Mouse (Mus musculus): Measurements from ENCODE around the gene Bmpr1a. TPM values are rescaled to one million over a fixed set of nuclear protein-coding genes. Genes with fewer than 3 reads are reported as not detected.
A peak's percentile ranks its signal among the peaks of the same experiment; 100 is the strongest.

Bmpr1a gene
- polyA plus RNA-seq, 1 experiment from 2014 or later, result 27.8 TPM

DNA sequence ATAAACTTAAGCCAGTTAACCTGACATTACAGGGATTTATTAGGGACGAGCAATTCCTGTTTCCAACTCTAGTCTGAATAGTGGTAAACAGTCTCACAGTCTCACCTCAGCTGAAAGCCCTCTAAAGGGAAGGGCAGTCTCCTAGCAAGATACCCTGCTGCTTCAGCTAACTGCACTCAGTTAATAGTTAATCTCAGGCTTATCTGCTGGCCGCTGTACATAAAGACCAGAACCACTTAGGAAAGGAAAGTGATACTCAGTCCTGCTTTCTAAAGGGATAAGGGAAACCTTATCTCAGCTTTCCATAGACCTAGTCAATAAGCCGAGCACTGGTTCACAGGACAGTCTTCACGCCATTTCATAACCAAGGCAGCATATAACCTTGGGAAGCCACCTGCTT lies 32.7 kb upstream of the Bmpr1a start:
- Histone ChIP-seq H3K27ac (ENCODE audit: low read length) (0 out of 2 replicates have a peak overlapping the region, but pooled peaks have one; percentile 7), H3K4me2 (ENCODE audit: low read depth, low read length) (no peak overlapping the region), H3K27me3 (ENCODE audit: control insufficient read depth, insufficient read depth, low read length) (no peaks in the 10 kb centered on the region), H3K36me3 (ENCODE audit: control insufficient read depth, insufficient read depth) (peaks cover 53% of the 10 kb centered on the region), H3K9me3 (replicated peaks; ENCODE audit: control insufficient read depth, low read length) (no peaks in the 10 kb centered on the region), H3K9ac (ENCODE audit: low read length) (no peak overlapping the region), H3K4me1 (ENCODE audit: control insufficient read depth, insufficient read depth, low read length) (0 out of 2 replicates have a peak, but pooled peaks cover 4% of the 10 kb centered on the region), H3K4me3 (ENCODE audit: low read length) (no peak overlapping the region)
- no peak for ATAC-seq (replicated peaks; ENCODE audit: extremely low read depth, insufficient read depth, low FRiP score)
- WGBS, result 35% methylated on average over 4 of the region's 4 CpGs

DNA sequence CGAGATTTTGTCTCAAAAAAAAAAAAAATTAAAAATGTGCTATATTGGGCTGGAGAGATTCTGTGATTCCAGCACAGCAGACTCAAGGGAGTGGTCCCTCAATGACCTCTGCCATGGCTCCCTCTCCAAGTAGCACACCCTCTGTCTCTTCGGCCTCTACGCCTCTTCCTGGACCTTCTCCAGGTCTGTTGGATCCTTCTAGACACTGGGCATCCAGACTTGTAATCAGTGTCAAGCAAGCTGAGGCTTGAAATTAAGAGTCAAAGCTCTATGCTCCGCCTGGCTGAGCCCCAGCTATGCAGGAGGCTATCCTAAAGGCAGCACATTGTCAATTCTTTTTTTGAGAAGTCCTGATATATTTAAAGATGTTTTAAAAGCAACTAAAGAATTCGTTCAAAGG lies 30.4 kb upstream of the Bmpr1a start:
- Histone ChIP-seq H3K4me3 (ENCODE audit: low read length) (no peak overlapping the region), H3K4me1 (ENCODE audit: control insufficient read depth, insufficient read depth, low read length) (peaks cover 11% of the 10 kb centered on the region), H3K9me3 (replicated peaks; ENCODE audit: control insufficient read depth, low read length) (0 out of 2 replicates have a peak, but pooled peaks cover 2% of the 10 kb centered on the region), H3K27ac (ENCODE audit: low read length) (0 out of 2 replicates have a peak overlapping the region, but pooled peaks have one; percentile 5), H3K9ac (ENCODE audit: low read length) (no peak overlapping the region), H3K27me3 (ENCODE audit: control insufficient read depth, insufficient read depth, low read length) (peaks cover 3% of the 10 kb centered on the region; the same call in 1 of the 2 replicates), H3K4me2 (ENCODE audit: low read depth, low read length) (no peak overlapping the region), H3K36me3 (ENCODE audit: control insufficient read depth, insufficient read depth) (peaks cover 45% of the 10 kb centered on the region)
- 69% methylated on average over 5 of the region's 5 CpGs for WGBS
- no peak for ATAC-seq (replicated peaks; ENCODE audit: extremely low read depth, insufficient read depth, low FRiP score)

- 0 out of 2 replicates have a peak, but pooled peaks cover 2% of the 10 kb centered on the region for H3K9me3 ChIP-seq (replicated peaks; ENCODE audit: control insufficient read depth, low read length)
- peaks cover 17% of the 10 kb centered on the region for H3K4me1 ChIP-seq (ENCODE audit: control insufficient read depth, insufficient read depth, low read length)
- H3K27ac ChIP-seq (ENCODE audit: low read length), result peak overlapping the region; percentile 7; the same call in 1 of the 2 replicates
- H3K4me3 ChIP-seq (ENCODE audit: low read length), result no peak overlapping the region
- ATAC-seq (replicated peaks; ENCODE audit: extremely low read depth, insufficient read depth, low FRiP score), result no peak
- peaks cover 41% of the 10 kb centered on the region for H3K36me3 ChIP-seq (ENCODE audit: control insufficient read depth, insufficient read depth)
- H3K27me3 ChIP-seq (ENCODE audit: control insufficient read depth, insufficient read depth, low read length), result peaks cover 5% of the 10 kb centered on the region; the same call in 1 of the 2 replicates
- no peak overlapping the region for H3K9ac ChIP-seq (ENCODE audit: low read length)
- WGBS, result 48% methylated on average over 6 of the region's 6 CpGs
- no peak overlapping the region for H3K4me2 ChIP-seq (ENCODE audit: low read depth, low read length)
Measured at GRCm38 (mm10) chr14:34532536-34532935, 29.4 kb upstream of the Bmpr1a start.

DNA sequence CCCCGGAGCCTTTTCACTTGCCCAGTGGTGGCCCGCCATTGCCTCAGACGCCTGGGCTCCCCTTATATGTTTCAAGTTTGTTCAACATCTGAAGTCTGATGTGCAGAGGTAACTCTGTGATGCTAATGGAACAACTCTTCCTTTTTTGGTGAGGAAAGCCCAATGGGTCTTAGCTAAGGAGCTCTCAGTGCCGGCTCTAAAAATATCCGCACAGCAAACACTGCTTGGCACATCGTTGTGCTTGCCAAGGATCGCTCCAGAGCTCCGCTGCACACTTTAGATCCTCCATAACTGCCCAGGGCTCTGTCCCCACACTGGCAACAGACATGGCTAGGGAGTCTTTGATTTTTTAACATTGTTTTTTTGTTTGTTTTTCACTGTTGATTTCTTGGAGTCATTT lies 25.7 kb upstream of the Bmpr1a start:
- Histone ChIP-seq H3K4me1 (ENCODE audit: control insufficient read depth, insufficient read depth, low read length) (peaks cover 15% of the 10 kb centered on the region), H3K27ac (ENCODE audit: low read length) (peak overlapping the region; percentile 80), H3K9me3 (replicated peaks; ENCODE audit: control insufficient read depth, low read length) (0 out of 2 replicates have a peak, but pooled peaks cover 2% of the 10 kb centered on the region), H3K9ac (ENCODE audit: low read length) (no peak overlapping the region), H3K4me2 (ENCODE audit: low read depth, low read length) (no peak overlapping the region), H3K36me3 (ENCODE audit: control insufficient read depth, insufficient read depth) (peaks cover 18% of the 10 kb centered on the region), H3K4me3 (ENCODE audit: low read length) (no peak overlapping the region), H3K27me3 (ENCODE audit: control insufficient read depth, insufficient read depth, low read length) (peaks cover 5% of the 10 kb centered on the region; the same call in 1 of the 2 replicates)
- ATAC-seq (replicated peaks; ENCODE audit: extremely low read depth, insufficient read depth, low FRiP score), result peak; percentile 78
- WGBS, result 42% methylated on average over 8 of the region's 8 CpGs

DNA sequence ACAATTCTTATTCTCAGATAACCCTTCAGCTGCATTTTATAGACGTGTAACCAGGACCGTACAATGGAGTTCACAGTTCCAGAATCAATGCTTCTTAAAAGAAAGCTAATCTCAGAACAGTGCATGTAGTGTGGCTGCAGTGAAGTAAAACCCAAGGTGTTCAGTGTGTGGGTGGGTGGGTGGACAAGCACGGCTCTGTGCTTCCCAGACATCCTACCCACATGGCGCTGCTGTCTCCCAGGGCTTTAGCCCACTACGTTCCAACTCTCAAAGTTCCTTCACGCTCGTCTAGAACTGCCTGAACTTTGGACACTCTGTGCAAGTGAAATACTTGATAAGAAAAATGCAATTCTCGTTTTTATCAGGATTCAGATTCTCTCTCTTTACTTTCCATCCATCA lies 19.6 kb upstream of the Bmpr1a start, which contains the start of gene 9230112D13Rik:
9230112D13Rik (minus strand) TSS at position 101 of the 400 bp plus-strand sequence.
- Histone ChIP-seq H3K4me3 (ENCODE audit: low read length) (no peak within 1 kb of the TSS), H3K27ac (ENCODE audit: low read length) (no peak within 1 kb of the TSS), H3K27me3 (ENCODE audit: control insufficient read depth, insufficient read depth, low read length) (no peaks in the 10 kb centered on the region; the same call in 1 of the 2 replicates), H3K9ac (ENCODE audit: low read length) (no peak within 1 kb of the TSS), H3K9me3 (replicated peaks; ENCODE audit: control insufficient read depth, low read length) (no peaks in the 10 kb centered on the region), H3K36me3 (ENCODE audit: control insufficient read depth, insufficient read depth) (peaks cover 2% of the 10 kb centered on the region; the same call in 1 of the 2 replicates), H3K4me1 (ENCODE audit: control insufficient read depth, insufficient read depth, low read length) (peaks cover 6% of the 10 kb centered on the region; the same call in 1 of the 2 replicates), H3K4me2 (ENCODE audit: low read depth, low read length) (no peak within 1 kb of the TSS)
- 71% methylated on average over 8 of the region's 8 CpGs for WGBS
- ATAC-seq (replicated peaks; ENCODE audit: extremely low read depth, insufficient read depth, low FRiP score), result no peak

DNA sequence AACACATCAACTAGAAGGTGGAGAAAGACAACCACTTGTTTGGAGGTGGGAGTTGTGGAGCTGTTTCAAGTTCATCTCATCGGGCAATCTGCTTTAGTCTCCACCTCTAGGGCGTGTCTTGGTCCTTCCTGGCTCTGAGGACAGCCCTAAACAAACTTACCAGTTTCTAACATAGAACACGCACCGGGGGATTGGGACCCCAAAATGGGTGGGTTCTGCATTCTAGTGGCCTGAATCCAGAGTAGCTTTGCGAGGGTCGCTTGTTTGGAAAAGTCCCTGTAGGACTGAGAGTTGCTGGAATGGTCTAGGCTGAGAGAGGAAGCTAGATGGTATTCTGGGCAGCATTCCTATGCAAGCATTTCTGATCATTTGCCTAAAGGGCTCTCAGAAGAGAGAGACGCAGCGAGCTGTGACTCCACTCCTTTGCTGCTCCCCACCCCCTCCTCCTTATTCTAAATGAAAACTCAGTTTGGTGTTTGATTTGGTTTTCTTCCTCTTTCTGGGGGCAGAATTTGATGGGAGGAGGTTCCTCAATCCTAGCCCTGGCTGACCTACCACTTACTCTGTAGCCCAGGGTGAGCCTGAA lies 14.9 kb upstream of the Bmpr1a start:
- WGBS, result 66% methylated on average over 8 of the region's 8 CpGs
- H3K4me2 ChIP-seq (ENCODE audit: low read depth, low read length), result no peak overlapping the region
- H3K4me3 ChIP-seq (ENCODE audit: low read length), result no peak overlapping the region
- no peaks in the 10 kb centered on the region for H3K36me3 ChIP-seq (ENCODE audit: control insufficient read depth, insufficient read depth)
- no peak overlapping the region for H3K27ac ChIP-seq (ENCODE audit: low read length)
- no peaks in the 10 kb centered on the region; the same call in 1 of the 2 replicates for H3K27me3 ChIP-seq (ENCODE audit: control insufficient read depth, insufficient read depth, low read length)
- no peak overlapping the region for H3K9ac ChIP-seq (ENCODE audit: low read length)
- H3K4me1 ChIP-seq (ENCODE audit: control insufficient read depth, insufficient read depth, low read length), result 0 out of 2 replicates have a peak, but pooled peaks cover 4% of the 10 kb centered on the region
- ATAC-seq (replicated peaks; ENCODE audit: extremely low read depth, insufficient read depth, low FRiP score), result no peak; the same call in 1 of the 2 replicates
- H3K9me3 ChIP-seq (replicated peaks; ENCODE audit: control insufficient read depth, low read length), result no peaks in the 10 kb centered on the region

DNA sequence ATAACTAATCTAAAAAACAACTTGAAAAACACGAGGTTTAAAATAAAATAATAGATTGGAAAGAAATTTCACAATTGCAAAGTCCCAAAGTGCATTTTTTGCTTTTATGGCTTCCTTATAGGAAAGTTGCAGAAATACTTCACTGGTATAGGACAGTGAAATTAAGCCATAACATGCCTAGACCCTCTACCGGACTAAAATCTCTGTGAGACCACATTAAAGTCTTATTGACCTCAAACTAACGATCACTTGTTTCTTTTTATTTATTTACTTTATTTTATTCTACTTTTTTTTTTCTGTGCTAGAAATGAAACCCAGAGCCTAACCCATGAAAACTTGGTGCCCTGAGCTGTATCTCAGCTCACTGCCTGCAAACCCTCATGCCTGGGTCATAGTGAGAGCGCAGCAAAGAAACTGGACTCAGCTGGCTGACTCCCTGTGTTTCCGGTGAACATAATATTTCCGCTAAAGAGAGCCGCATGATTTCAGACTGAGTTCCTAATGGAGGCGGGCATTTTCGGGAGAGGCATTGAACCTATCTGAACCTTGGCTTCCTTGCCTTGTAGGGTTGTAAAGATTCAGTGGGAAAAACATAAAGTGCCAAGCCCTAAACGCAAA lies 13.9 kb upstream of the Bmpr1a start:
- no peak overlapping the region for H3K27ac ChIP-seq (ENCODE audit: low read length)
- no peak overlapping the region for H3K9ac ChIP-seq (ENCODE audit: low read length)
- H3K4me2 ChIP-seq (ENCODE audit: low read depth, low read length), result no peak overlapping the region
- no peaks in the 10 kb centered on the region; the same call in 1 of the 2 replicates for H3K27me3 ChIP-seq (ENCODE audit: control insufficient read depth, insufficient read depth, low read length)
- H3K9me3 ChIP-seq (replicated peaks; ENCODE audit: control insufficient read depth, low read length), result no peaks in the 10 kb centered on the region
- 83% methylated on average over 10 of the region's 10 CpGs for WGBS
- no peak overlapping the region for H3K4me3 ChIP-seq (ENCODE audit: low read length)
- 0 out of 2 replicates have a peak, but pooled peaks cover 4% of the 10 kb centered on the region for H3K4me1 ChIP-seq (ENCODE audit: control insufficient read depth, insufficient read depth, low read length)
- no peak for ATAC-seq (replicated peaks; ENCODE audit: extremely low read depth, insufficient read depth, low FRiP score)
- H3K36me3 ChIP-seq (ENCODE audit: control insufficient read depth, insufficient read depth), result no peaks in the 10 kb centered on the region

DNA sequence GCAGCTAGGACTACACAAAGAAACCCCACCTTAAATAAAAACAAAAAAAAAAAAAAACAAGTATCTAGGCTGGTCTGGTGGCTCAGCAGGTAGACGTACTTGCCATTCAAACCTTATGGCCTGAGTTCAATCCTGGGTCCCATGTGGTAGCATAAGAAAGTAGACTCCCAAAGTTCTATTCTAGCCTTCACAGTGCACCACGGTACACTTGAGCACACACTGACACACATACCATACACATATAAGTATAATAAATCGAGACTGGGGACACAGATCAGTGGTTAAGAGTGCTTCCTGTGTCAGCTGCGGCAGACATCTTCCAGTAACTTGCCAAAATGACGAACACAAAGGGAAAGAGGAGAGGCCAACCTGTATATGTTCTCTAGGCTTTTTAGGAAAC lies 12.7 kb upstream of the Bmpr1a start:
- Histone ChIP-seq H3K27me3 (ENCODE audit: control insufficient read depth, insufficient read depth, low read length) (no peaks in the 10 kb centered on the region; the same call in 1 of the 2 replicates), H3K9ac (ENCODE audit: low read length) (no peak overlapping the region), H3K4me1 (ENCODE audit: control insufficient read depth, insufficient read depth, low read length) (0 out of 2 replicates have a peak, but pooled peaks cover 5% of the 10 kb centered on the region), H3K27ac (ENCODE audit: low read length) (no peak overlapping the region), H3K4me2 (ENCODE audit: low read depth, low read length) (no peak overlapping the region), H3K4me3 (ENCODE audit: low read length) (no peak overlapping the region), H3K9me3 (replicated peaks; ENCODE audit: control insufficient read depth, low read length) (no peaks in the 10 kb centered on the region), H3K36me3 (ENCODE audit: control insufficient read depth, insufficient read depth) (no peaks in the 10 kb centered on the region)
- WGBS, result 79% methylated on average over 5 of the region's 5 CpGs
- no peak for ATAC-seq (replicated peaks; ENCODE audit: extremely low read depth, insufficient read depth, low FRiP score)

GRCm38 (mm10) chr14:34514120-34514519 lies 11.0 kb upstream of the Bmpr1a start:
- Histone ChIP-seq H3K4me2 (ENCODE audit: low read depth, low read length) (no peak overlapping the region), H3K9ac (ENCODE audit: low read length) (no peak overlapping the region), H3K27ac (ENCODE audit: low read length) (peak overlapping the region; percentile 13), H3K4me3 (ENCODE audit: low read length) (no peak overlapping the region), H3K36me3 (ENCODE audit: control insufficient read depth, insufficient read depth) (no peaks in the 10 kb centered on the region), H3K9me3 (replicated peaks; ENCODE audit: control insufficient read depth, low read length) (no peaks in the 10 kb centered on the region), H3K4me1 (ENCODE audit: control insufficient read depth, insufficient read depth, low read length) (0 out of 2 replicates have a peak, but pooled peaks cover 5% of the 10 kb centered on the region), H3K27me3 (ENCODE audit: control insufficient read depth, insufficient read depth, low read length) (no peaks in the 10 kb centered on the region; the same call in 1 of the 2 replicates)
- WGBS, result 20% methylated on average over 6 of the region's 6 CpGs
- peak; percentile 71; the same call in 1 of the 2 replicates for ATAC-seq (replicated peaks; ENCODE audit: extremely low read depth, insufficient read depth, low FRiP score)

Data from heart, embryonic 16.5 days (tissue).